Mouse (Mus musculus) telencephalon, adult 2 months (tissue): ENCODE measurements around the gene Nfatc2.
A peak's percentile ranks its signal among the peaks of the same experiment; 100 is the strongest.

ENCODE experiments used
- DNase-seq: peaks from one replicate; pipeline ENCODE4 v3.0.0-alpha.2; 2011; ENCODE audit warnings: low read depth, low spot score

Gene Nfatc2

DNA sequence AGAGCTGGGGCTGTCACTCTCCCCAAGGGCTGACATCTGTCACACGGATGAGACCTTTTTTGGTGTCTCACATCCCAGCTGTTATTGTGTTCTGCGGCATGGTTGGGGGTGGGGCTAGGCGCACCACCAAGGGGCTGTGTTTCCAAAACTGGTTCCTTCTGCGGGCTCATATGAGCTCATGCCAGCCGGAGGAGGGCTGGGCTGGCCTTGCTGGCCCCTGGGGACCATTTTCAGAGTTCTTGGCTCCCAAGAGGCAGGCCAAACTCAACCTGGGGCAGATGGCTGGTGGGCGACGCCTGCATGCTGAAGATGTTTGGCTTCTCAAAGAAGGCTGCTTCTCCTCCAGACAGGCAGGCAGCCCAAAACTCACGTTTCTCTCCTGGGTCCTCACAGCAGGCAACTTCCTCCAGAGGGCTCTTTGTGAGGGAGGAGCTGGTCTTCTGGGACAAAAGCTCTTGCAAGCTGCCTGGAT, 162.4 kb downstream of the Nfatc2 start:
- no peak for DNase-seq

GRCm38 (mm10) chr2:168434187-168434586, 167.3 kb downstream of the Nfatc2 start:
- DNase-seq, result no peak

- DNase-seq, result no peak
Observed at GRCm38 (mm10) chr2:168433392-168433791, 168.1 kb downstream of the Nfatc2 start.

DNA sequence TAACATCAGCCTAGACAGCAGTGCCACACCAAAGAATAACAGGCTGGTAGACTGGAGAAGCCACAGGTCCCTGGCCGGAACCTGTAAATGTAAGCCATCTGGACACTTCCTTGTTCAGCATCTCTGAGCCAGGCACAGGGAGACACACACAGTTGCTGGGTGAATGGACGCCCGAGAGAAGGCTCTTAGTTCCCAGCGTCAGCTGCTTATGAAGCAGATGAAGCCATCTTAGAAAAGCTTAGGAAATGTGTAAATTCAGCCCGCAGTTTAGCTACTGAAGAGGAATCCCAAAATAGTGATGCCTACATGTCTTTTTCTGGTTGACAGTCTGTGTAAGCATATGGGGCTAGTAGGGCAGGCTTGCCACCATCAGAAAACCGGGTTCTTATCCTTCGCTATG, 169.1 kb downstream of the Nfatc2 start:
- peak; percentile 78 for DNase-seq

- no peak for DNase-seq
Observed at GRCm38 (mm10) chr2:168429598-168429997, 171.9 kb downstream of the Nfatc2 start.

DNA sequence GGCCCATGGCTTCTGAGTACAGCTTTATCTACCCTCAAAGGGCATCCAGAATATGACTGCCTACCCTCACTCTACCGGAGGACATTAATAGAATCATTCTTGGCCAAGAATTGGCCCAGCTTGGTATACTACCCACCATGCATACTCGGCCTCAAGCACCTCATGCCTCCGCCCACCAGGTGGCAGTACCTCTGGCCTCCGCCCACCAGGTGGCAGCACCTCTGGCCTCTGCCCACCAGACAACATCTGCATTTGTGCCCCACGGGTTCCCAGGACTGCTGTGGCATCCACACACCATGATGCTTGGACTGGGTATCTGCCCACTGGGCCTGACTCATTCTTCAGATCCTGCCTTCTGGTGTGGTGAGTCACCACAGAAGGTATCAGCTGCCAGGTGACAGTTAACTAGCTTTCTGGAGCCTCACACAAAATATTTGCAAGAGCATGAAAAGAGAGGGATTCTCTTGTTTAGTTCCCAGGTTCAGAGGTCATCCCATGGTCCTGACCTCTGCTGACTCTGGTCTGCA, 173.0 kb downstream of the Nfatc2 start:
- DNase-seq, result no peak
